Mouse (Mus musculus) ovary, postnatal 10 days (tissue): Measurements from ENCODE around the gene Eipr1.

Experiments
- DNase-seq: peaks from one replicate; pipeline ENCODE4 v3.0.0; 2022; ENCODE audit warnings: low spot score

Gene Eipr1

DNA sequence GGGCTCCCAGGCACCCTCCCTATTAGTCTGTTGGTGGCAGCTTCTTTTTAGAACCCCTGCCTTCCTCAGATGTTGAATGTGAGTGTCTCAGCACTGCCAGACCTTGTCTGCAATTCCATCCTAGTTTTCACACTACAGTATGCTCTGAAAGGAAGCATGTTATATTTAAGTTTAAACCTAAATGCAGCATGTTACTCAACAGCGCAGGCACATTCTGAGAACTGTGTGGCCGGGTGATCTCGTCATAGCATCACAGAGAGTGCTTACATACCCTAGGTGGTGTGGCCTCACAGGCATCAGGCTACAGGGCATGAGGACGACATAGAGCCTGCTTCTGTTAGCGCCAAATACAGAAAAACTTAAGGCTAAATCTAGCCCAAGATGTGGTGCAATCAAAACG, 24.0 kb downstream of the Eipr1 start:
- no peak for DNase-seq

DNA sequence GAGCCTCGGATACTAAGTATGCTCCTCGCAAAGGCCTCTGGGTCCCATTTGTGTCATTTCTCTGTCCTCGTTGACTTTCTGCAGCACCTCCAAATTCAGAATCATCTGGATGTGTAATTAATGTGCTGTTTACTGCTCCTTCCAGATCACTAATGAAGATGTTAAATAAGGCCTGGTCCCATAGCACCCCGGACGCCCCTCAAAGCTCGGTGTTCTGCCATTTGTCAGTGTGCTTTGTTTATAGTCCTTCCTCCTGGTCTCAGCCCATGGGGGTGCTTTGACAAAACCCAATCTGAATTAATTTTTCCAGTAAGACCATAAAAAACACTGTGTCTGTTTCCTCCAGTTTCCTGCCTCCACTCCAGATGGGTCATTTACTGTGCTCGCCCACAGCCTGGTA, 28.6 kb downstream of the Eipr1 start:
- no peak for DNase-seq

DNA sequence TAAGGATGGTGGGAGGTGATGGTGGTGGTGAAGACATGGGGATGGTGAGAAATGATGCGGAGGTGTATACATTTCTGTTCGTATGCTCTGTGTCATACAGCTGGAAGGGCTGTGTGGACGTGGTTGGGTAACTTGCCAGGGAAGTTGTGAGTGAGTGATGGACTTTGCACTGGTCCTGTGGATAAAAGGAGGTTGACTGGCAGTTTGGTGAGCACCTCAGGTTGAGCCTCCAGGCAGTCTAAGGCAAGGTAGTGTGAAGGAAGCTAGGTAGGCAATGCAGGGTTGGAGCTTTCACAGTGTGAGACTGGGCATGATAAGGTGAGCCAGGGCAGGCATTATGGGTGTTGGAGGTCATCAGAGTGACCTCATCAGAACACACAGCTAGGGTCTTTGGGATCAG, 31.0 kb downstream of the Eipr1 start:
- DNase-seq = no peak

DNA sequence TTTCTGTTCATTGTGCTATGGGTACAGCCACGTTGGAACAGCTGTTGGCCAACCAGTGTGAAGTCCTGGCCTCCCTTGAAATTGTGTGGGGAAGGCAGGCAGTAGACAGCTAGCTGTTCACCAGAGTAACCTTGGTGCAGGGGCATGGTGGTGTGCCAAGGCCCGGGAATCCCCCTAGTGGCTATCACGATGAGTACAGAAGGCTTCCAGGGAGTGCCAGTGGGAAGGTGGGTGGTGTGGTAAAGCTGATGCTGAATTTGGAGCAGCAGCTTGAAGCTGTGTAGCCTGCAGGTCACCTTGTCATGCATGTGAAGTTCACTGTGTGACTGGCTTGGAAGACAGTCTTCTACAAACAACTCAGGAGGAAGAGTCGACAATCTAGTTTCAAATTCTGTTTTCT, 32.8 kb downstream of the Eipr1 start:
- DNase-seq = no peak

DNA sequence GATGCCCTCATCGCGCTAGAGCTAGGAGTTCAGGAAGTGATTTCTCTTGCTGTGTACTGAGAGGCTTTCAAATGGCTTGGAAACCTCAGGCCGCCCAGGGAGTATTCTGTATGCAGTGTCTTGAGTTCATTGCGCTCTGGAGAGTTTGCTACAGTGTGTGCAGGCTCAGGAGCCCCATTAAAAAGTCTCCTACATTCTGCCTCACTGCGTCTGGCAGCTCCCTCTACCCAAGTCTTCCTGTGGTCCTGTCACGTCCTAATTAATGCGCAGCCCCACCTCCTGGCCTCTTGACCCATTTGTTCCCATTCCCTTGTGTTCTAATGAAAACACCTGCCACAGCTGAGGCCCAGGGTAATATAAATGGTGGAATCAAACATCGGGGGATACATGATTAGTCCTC, 33.3 kb downstream of the Eipr1 start:
- no peak for DNase-seq

DNA sequence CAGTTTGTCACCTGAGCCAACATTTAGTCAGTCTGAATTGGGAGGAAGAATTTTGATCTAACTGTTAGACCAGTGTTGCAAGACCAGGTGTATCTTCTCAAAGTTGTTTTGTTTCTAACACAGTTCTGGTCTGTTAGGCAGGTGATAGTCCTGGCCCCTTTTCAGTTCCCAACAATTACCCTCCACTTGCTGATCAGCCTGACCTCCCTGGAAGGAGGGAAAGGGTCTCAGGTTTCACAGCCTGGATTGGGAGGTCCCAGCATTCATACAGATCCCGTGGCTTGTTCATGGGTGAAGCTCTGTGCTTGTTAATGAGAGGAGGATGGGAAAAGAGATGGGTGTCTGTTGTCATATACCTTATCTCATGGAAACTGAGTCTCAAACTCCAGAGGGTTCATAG, 33.7 kb downstream of the Eipr1 start:
- no peak for DNase-seq

DNA sequence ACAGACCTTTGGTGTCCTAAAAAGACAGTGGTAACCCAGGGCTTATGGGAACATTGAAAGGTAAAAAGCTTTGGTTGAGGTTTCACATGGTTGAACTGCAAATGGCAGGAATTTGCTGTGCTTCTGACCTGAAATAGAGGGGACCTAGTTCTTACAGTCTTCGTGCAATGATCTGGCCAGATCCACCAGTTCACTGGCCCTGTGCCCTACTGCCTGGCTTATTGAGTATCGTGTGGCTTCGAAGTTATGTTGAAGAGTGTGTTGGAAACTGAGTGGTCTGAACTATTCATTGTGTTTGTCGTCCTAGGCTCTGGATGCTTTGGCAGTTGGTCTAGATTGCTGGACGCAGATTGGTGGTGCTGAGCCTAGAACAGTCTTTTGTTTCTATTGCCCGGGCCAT, 34.7 kb downstream of the Eipr1 start:
- no peak for DNase-seq

DNA sequence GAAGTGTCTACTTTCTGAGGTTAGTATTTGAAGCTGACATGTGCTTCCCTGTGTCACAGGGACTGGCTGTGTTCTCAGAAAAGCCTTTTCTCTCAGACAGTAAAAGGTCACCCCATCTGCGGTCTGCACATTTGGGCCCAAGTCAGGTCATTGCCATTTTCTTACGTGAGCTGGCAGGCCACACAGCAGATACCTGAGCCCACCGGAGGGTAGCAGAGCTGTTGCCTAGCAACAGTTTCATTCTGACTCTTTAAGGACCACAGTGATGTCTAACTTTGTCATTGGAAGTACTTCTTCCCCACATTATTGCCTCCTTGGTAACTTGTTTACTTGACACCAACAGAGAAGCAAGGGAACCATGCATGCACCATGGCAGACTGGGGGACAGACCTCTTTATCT, 41.0 kb downstream of the Eipr1 start:
- no peak for DNase-seq

DNA sequence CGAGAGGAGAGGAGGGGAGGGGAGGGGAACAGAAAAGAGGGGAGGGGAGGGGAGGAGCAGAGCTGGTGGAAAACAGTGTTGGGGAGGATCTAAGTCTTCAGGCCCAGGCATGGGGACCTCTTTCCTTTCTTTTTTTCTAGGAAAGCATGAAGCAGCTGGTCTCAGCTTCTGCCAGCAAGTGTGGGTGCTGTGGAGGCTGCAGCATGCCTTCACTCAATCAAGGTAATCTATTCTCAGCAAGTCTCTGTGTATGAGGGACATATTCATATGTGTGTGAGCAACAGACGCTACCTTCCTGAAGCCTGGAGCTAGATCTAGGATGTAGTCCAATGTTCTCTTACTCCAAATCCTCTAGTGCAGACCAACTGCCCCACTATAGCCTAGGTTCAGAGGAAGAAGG, 42.1 kb downstream of the Eipr1 start:
- DNase-seq = no peak

DNA sequence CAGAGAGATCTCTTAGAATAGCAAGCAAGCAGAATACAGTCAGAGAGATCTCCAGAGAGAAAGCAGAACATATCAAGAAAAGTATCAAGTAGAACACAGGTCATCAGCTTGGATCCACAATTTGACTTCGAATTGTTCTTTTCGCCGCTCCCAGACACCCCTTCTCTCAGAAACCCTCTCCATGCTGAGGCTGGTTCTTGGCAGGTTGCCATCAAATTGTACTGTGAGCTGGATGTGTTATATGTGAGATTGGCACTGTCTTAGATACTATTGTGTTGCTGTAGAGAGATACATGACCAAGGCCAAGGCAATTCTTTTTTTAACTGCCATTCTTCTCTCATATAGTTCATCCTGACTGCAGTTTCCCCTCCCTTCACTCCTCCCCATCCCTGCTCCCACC, 43.4 kb downstream of the Eipr1 start:
- DNase-seq = no peak

DNA sequence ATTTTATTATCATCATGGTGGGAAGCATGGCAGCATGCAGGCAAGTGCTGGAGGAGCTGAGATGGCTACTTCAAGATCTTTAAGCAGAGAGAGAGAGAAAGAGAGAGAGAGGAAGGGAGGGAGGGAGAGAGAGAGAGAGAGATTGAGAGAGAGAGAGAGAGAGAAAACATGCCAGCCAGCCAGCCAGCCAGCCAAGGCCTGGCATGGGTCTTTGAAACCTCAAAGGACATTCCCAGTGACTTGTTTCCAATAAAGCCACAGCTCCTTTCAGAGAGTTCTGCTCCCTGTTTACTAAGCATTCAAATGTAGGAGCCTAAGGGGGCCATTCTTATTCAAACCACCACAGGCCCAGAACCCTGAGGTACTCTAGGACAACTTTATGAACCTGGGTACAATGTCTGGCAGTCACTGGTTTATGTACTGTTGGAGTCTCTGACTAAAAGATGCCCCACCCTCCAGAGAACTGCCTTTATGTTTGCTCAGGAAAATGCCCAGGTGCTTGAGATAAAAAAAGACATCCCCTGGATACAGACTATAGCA, 45.3 kb downstream of the Eipr1 start:
- no peak for DNase-seq

DNA sequence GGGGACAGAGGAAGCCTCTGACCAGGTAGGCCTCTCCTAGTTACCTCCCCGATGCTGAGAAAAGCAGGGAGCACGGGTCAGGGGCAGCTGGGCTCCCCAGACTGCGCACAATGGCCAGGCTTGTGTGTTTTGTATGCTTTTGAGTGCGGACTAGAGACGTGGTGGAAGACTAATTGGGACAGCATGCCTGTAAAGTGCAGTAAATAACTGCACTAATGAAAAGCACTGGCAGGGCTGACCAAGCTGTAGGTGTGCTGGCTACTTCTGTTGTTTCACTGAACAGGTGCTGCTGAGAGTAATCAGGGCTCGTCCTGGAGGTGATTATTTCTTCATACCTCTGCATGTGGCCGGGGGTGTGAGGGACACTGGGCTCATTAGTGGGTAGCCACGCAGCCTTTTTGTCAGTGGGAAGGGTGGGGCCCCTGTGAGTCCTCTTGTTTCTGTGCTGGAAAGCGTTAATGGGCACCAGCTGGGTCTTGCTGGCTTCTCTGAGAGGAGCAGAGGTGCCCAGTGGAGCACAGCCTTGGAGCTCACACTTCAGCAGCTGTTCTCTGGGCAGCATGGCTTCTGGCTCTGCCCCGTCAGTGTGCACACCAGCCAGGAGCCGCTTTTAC, 48.3 kb downstream of the Eipr1 start:
- DNase-seq = no peak

DNA sequence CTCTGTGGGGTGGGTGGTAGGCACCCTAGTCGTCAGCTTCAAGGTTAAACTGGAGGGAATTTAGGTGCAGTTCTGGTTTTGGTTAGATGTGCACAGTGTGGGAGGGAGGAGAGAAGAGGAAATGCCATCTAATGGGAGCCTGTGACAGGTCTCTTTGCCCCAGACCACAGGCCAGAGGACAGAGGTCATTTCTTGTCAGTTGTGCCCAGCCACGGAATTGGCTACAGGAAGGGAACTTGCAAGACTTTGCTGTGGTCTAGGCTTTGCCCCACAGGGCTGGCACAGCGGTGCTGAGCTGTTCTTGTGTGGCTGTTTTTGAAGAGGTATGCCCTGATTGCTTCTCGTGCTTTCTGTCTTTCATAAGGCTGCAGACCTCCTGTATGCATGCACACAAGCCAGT, 48.8 kb downstream of the Eipr1 start:
- no peak for DNase-seq

DNA sequence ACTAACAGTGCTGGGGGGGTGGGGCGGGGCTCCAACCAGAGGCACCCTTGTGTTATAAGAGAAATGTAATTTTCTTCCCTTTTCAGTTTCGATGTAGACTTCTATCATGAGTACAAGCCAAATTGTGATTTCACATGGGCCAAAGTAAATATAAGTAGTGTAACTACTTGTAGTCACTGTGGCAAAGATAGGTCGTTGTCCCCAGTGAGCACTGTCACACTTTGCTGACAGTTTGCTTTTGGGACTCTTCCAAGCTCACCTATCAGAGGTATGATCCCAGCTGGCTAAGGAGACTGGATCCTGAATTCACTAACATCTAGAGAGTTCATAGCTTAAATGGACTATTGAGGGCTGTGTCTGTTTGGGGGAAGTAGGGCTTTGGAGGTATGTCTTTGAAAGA, 49.3 kb downstream of the Eipr1 start:
- DNase-seq = no peak

DNA sequence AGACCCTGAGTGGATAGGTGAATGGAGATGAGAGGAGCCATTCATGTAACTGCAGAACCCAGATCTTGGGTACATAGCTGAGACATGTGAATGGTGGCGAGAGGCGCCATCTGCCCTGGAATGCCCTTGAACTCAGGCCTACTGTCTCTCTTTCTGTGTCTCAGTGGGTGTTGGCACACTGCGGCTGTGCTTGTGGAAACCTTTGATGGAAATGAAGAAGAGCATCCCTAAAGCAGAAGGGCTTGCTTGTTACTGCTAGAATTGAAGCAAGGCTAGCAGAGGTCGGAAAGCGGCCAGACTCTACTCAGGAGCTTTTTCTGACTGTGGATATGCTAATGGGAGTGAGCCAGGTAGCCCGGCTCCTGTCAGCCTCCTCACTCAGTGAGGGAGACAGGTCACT, 50.1 kb downstream of the Eipr1 start:
- no peak for DNase-seq

DNA sequence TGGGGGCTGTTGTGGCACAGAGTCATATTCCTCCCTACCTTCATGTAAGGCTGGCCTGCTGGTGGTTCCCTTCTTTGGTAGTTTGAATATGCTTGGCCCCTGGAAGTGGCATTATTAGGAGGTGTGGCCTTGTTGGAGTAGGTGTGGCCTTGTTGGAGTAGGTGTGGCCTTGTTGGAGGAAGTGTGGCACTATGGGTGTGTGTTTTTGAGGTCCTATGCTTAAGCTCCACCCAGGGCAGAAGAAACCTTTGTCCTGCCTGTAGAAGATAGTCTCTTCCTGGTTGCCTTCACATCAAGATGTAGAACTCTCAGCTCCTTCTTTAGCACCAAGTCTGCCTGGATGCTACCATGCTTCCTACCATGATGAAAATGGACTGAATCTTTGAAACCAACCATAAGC, 51.4 kb downstream of the Eipr1 start:
- no peak for DNase-seq

DNA sequence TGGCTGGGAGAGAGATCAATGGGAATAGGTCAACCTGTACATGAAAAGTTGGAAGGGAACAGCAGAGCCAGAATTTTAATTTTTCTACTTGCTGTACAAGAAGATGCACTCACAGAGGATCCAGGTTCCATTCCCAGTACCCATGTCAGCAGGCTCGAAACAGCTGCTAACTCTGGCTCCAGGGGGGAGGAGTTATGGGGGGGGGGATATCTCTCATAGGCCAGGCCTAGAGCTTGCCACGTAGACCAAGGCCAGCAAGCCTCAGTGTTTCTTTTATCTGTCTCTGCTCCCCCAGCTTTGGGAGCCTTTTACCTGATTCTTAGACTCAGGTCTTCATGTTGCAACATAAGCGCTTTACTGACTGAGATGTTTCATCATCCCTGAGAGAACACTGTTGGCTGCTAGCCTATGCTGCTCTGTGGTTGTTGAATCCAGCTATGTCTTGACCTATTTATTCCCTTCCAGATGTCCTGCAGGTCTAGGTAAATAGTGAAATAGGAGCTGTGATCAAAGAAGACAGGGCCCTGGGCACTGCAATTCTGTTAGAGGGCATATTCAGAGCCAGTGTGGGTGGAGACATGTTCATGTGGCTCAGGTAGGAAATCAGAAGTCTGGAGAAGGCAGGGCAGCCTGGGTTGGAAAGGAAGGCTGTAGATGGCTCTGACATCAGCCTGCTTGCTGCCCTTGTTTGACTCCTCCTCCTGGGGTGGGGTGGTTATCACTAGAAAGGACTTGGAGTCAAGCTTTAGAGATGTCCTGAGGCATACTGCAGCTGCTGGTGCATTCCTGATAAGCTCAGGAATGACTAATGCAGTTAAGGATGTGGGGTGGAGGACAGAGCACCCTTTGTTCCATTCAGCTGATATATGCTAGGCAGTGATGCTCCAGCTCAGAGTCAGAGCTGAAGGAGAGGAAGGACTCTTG, 53.2 kb downstream of the Eipr1 start:
- no peak for DNase-seq

DNA sequence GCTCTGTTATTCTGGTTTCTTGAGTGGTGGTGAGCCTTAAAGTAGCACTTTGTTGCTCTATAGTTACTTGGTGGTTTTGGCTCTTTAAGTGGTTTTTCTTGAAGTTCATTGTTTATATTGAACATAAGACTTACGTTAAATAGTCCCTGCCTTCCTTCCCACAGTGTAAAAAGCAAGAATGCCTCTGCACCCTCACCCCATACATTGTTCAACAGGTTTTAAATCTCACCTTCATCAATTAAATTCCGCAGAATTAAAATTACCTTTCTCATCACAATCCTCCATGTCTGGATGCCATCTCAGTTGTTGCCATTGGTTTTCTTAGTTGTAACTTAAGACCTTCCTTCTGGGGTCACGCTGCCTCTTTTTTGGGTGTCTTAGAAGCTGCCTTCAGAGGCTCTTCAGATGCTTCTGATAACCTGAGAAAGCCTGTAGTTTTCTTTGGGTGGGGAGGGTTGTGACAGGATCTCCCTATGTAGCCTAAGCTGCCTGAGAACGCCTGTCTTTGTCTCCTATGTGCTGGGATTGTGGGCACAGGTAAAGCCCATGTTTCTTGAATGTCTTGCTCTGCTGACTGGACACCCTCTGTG, 57.3 kb downstream of the Eipr1 start:
- no peak for DNase-seq

DNA sequence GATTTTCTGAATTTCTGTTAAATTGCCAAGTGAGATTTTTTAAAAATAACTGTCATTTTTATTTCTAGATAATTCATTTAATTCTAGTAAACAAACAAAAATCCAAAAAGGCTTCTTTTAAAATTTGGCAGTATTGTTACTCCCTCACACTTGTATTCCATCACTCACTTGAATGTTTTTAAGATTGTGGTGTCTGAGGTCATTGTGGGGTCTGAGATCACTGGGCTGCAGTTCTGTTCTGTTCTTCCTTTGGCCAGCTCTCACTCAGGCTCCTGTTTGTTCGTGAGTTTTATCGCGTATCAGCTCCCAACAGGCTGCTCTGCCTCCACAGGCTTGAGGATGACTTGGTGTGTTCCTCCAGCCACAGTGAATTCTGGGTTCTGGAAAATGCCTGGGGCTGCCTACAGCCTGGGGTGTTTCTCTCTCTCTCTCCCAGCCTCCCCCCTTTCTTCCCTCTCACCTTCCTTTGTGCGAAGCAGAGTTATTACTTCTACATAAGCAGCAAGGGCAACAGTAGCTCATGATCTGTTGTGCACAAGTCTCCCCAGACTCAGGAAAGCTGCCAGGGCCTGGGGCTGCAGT, 58.2 kb downstream of the Eipr1 start:
- no peak for DNase-seq

DNA sequence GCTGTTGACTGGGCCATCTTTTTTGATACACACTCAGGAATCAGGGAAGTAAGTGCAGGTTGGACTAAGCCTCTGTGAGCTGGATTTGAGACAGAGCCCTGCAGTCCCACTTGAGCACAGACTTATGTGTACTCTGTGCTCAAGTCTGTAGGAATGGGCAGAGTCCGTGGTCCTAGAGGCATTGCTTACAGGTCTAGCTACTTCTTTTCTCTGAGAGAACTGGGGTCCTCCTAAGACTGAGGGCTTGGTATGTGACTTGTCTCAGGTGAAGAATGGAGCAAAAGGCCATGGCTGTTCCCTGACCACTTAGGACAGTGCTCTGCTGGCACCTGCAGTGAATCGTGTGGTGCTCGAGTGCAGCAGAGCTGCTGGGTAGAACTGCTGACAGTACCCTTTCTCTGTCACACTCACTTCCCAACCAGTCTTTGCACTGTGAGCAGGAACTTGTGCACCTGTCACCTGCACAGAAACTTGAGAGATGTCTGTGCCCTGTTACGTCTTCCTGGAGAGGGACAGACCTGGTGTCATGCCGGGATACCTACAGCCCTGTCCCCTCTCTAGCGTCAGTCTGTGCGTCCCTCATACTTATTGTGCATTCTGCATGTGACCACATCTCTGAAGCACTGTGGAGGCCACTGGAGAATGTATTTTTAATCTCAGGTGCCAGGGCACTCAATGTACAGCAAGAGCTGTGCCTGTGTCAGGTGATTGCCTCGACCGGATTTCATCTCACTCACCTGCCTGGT, 65.3 kb downstream of the Eipr1 start:
- DNase-seq = no peak

DNA sequence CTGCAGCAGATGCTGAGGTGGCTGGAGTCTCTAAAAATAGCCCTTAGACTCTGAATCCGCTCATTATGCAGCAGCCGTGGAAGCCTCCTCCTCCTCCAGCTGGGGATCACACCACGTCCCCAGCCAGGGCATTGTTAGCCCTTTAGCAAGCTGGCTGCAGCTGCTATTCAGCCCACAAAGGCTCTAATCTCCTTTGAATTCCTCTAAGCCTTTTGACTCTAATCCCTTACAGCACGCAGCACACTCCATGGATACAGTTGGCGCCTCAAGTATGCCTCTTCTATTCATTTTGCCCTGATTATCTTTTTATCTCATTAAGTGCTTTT, 65.8 kb downstream of the Eipr1 start:
- DNase-seq = no peak

DNA sequence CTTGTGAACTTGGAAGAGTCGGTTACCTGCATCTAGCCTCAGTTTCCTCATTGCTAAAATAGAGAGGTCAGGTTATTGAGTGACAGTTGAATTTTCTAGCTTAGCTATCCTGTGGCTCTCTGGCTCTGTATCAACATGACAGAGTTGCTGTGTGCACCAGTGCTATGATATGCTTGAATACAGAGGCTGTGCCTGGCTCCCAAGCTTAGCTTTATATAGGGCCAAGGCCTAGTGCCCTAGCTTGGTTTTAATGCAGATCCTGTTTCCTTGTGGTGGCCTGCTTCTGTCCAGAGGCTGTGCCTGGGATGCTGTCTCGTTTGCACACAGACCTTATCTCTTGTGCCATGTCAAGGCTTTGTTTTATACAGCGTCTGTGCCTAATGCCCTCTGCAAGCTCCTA, 66.3 kb downstream of the Eipr1 start:
- DNase-seq = no peak
